Mouse (Mus musculus): ENCODE data around the gene Zfp354b. TPM values are rescaled to one million over a fixed set of nuclear protein-coding genes. Genes with fewer than 3 reads are reported as not detected.
A peak's percentile ranks its signal among the peaks of the same experiment; 100 is the strongest.

Gene Zfp354b
- total RNA-seq (2021) = 1 to 10 TPM; 1.5 to 1.8 TPM
- long read RNA-seq, experiment 1, partial matches to known transcripts = 0 of 1 reads
- long read RNA-seq, experiment 1, other reads (novel, unspliced or antisense) = 1 of 1 reads
- long read RNA-seq, experiment 2, partial matches to known transcripts = 0 of 2 reads
- long read RNA-seq, experiment 2, other reads (novel, unspliced or antisense) = 1 of 2 reads

- DNase-seq = peak; percentile 89 to 91
These were observed at the start of gene Zfp354b for GRCm38 (mm10) chr11:50931451-50931866. Gene Zfp354b (minus strand): TSS chr11:50931633.

GRCm38 (mm10) chr11:50977216-50977615 is 45.8 kb upstream of the Zfp354b start:
- no peak for DNase-seq

- no peak for DNase-seq
These were observed 34.8 kb upstream of the Zfp354b start, which contains the start of gene Olfr1378 for GRCm38 (mm10) chr11:50966230-50966629. Gene Olfr1378 (plus strand): TSS chr11:50966530.

GRCm38 (mm10) chr11:50964886-50965285 is 33.5 kb upstream of the Zfp354b start:
- DNase-seq = peak; percentile 2 to 63

- no peak for DNase-seq
These were observed 22.2 kb upstream of the Zfp354b start, which contains the start of gene Prop1 for GRCm38 (mm10) chr11:50953665-50954064. Gene Prop1 (minus strand): TSS chr11:50953765.

- no peak for DNase-seq
These were observed 20.9 kb upstream of the Zfp354b start for GRCm38 (mm10) chr11:50952290-50952689.

- no peak for DNase-seq
These were observed 12.1 kb upstream of the Zfp354b start, which contains the start of gene 4933414I15Rik for GRCm38 (mm10) chr11:50943506-50943905. Gene 4933414I15Rik (minus strand): TSS chr11:50943765.

GRCm38 (mm10) chr11:50942386-50942785 is 11.0 kb upstream of the Zfp354b start:
- DNase-seq = no peak

GRCm38 (mm10) chr11:50939621-50940366 is 8.4 kb upstream of the Zfp354b start:
- peak in 1 of 2 experiments; percentile 36 for DNase-seq

- no peak for DNase-seq
These were observed 7.0 kb upstream of the Zfp354b start for GRCm38 (mm10) chr11:50938435-50938834.

- DNase-seq = no peak
These were observed 607 bp upstream of the Zfp354b start for GRCm38 (mm10) chr11:50932040-50932439.

- no peak for DNase-seq
These were observed 412 bp downstream of the Zfp354b start for GRCm38 (mm10) chr11:50931021-50931420.

- DNase-seq = peak in 1 of 2 experiments; percentile 11
These were observed 891 bp downstream of the Zfp354b start for GRCm38 (mm10) chr11:50930469-50931014.

GRCm38 (mm10) chr11:50915671-50916320 is 15.6 kb downstream of the Zfp354b start, which contains the start of gene Zfp2:
Gene Zfp2 (minus strand): TSS chr11:50916165.
- DNase-seq = peak; percentile 91 to 94

GRCm38 (mm10) chr11:50914461-50914860 is 17.0 kb downstream of the Zfp354b start:
- DNase-seq = no peak

- DNase-seq = no peak
These were observed 18.1 kb downstream of the Zfp354b start for GRCm38 (mm10) chr11:50913301-50913700.

- DNase-seq = no peak
These were observed 23.3 kb downstream of the Zfp354b start for GRCm38 (mm10) chr11:50908136-50908535.

GRCm38 (mm10) chr11:50897359-50897758 is 34.1 kb downstream of the Zfp354b start:
- no peak for DNase-seq

- no peak for DNase-seq
These were observed 39.0 kb downstream of the Zfp354b start for GRCm38 (mm10) chr11:50892441-50892840.

GRCm38 (mm10) chr11:50887390-50888128 is 43.9 kb downstream of the Zfp354b start, which contains the start of gene Zfp454:
Gene Zfp454 (minus strand): TSS chr11:50887651.
- peak; percentile 90 to 94 for DNase-seq

GRCm38 (mm10) chr11:50886933-50887293 is 44.5 kb downstream of the Zfp354b start:
- DNase-seq = no peak
